Mouse (Mus musculus) midbrain, postnatal 0 days (tissue): ENCODE data around the gene Bicd1. TPM values are rescaled to one million over a fixed set of nuclear protein-coding genes. Genes with fewer than 3 reads are reported as not detected.

Experiments
- ATAC-seq: fragments of 200-750 bp; cut with Nextera tagmentation; 2 replicates; pipeline ENCODE4 v1.8.0; 2017; ENCODE audit warnings: moderate number of reproducible peaks, mild to moderate bottlenecking, moderate TSS enrichment, moderate library complexity; ENCODE audit not compliant: low FRiP score
- DNase-seq: peaks from one replicate; pipeline ENCODE4 v3.0.0-alpha.2; 2015; ENCODE audit warnings: low spot score
- H3K27ac ChIP-seq: fragments of 300-500 bp; sonication (generic); 2 replicates; pipeline ENCODE4 v1.5.1; 2014; ENCODE audit warnings: low read depth, mild to moderate bottlenecking, low read length, mixed read lengths
- H3K27me3 ChIP-seq: fragments of 300-500 bp; sonication (generic); 2 replicates; pipeline ENCODE4 v1.6.1; 2014; ENCODE audit warnings: low read length, control low read depth, mixed read lengths; ENCODE audit not compliant: insufficient read depth
- H3K36me3 ChIP-seq: fragments of 300-500 bp; sonication (generic); 2 replicates; pipeline ENCODE4 v1.6.1; 2014; ENCODE audit warnings: low read length, control low read depth, mixed read lengths; ENCODE audit not compliant: insufficient read depth
- H3K4me1 ChIP-seq: fragments of 300-500 bp; sonication (generic); 2 replicates; pipeline ENCODE4 v1.6.1; 2014; ENCODE audit warnings: mild to moderate bottlenecking, control low read depth, antibody characterized with exemption, low read length, mixed read lengths; ENCODE audit not compliant: insufficient read depth
- H3K4me2 ChIP-seq: fragments of 300-500 bp; sonication (generic); 2 replicates; pipeline ENCODE4 v1.6.1; 2014; ENCODE audit warnings: low read depth, mild to moderate bottlenecking, low read length, mixed read lengths; ENCODE audit not compliant: poor library complexity, severe bottlenecking
- H3K4me3 ChIP-seq: fragments of 300-500 bp; sonication (generic); 2 replicates; pipeline ENCODE4 v1.5.1; 2014; ENCODE audit warnings: low read depth, mild to moderate bottlenecking, low read length, moderate library complexity
- H3K9ac ChIP-seq: fragments of 300-500 bp; sonication (generic); replicated peaks from 2 replicates; pipeline ENCODE4 v1.6.1; 2014; ENCODE audit warnings: mild to moderate bottlenecking, low read length, moderate library complexity, mixed read lengths; ENCODE audit not compliant: poor library complexity, severe bottlenecking
- H3K9me3 ChIP-seq: fragments of 300-500 bp; sonication (generic); 2 replicates; pipeline ENCODE4 v1.6.1; 2016; ENCODE audit warnings: low read length, control low read depth
- CTCF ChIP-seq: IDR thresholded peaks from 2 replicates; pipeline ENCODE4 v1.5.1; 2016; ENCODE audit warnings: antibody characterized with exemption, mild to moderate bottlenecking
- WGBS: fragments of 180-500 bp; shearing (Covaris S2); extraction: QIAGEN DNeasy Blood & Tissue Kit; methylation state at CpG from one replicate; pipeline ENCODE4 v1.1.7; 2014; 5-methylcytosine and 5-hydroxymethylcytosine counted together
- polyA plus RNA-seq: library from polyadenylated mRNA; unstranded; fragments of >200 nt; fragmentation: Nextera tagmentation; extraction: Ambion mirVana; gene quantifications from 2 replicates; pipeline ENCODE4 v1.2.1, GENCODE M21; 2015
- total RNA-seq: library from RNA; depleted of rRNA; stranded (reverse); fragments of >200 nt; gene quantifications from 2 replicates; pipeline ENCODE4 v1.2.3, GENCODE M21; 2014

Gene Bicd1
- total and polyA plus RNA-seq, 2 experiments from 2014 or later: 40.4 to 41.5 TPM

DNA sequence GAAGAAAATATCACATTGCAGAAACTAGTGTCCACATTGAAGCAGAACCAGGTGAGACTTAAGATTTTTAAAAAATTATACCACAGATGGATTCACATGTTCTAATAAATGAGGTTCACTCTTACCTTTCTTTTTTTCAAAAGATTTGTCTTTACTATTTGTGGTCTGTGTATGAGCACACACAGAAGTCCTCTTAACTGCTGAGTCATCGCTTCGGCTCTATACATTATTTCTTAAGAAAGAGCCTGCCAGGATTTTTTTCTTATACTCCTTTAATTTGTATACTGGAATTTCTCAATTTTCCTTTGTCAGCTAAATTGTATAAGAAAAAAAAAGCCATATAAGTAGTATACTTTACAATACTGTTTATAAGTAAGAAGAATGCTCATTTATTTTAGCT, 86.0 kb downstream of the Bicd1 start:
- no peaks in the 10 kb centered on the region for H3K27me3 ChIP-seq
- 98% methylated on average over 2 of the region's 2 CpGs for WGBS
- no peaks in the 10 kb centered on the region for H3K4me1 ChIP-seq
- H3K9ac ChIP-seq: no peak overlapping the region
- ATAC-seq: no peak
- TF ChIP-seq CTCF: no peak
- H3K27ac ChIP-seq: no peak overlapping the region
- no peak overlapping the region for H3K4me3 ChIP-seq
- H3K36me3 ChIP-seq: peaks cover 8% of the 10 kb centered on the region; the same call in 1 of the 2 replicates
- H3K4me2 ChIP-seq: no peak overlapping the region
- H3K9me3 ChIP-seq: no peaks in the 10 kb centered on the region
- DNase-seq: no peak

DNA sequence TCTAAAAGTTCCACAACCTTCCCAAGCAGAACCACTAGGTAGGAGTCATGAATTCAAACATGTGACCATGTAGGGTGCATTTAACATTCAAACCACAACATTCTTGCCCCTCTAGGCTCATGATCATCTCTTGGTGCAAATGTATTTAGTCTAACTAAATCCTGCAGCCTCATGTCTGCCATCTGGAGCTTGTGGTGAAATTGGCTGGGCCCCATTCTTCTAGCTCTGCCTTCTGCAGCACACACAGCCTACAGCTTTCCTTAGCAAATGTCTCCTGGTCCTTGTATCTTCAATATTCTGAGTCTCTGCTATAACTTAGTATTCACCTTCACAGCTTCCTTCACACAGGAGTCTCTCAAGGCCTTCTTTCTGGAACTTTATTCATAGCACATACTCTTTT, 87.2 kb downstream of the Bicd1 start:
- no peaks in the 10 kb centered on the region for H3K4me1 ChIP-seq
- H3K27ac ChIP-seq: no peak overlapping the region
- peaks cover 8% of the 10 kb centered on the region; the same call in 1 of the 2 replicates for H3K36me3 ChIP-seq
- no peak for ATAC-seq
- H3K4me3 ChIP-seq: no peak overlapping the region
- no peak for DNase-seq
- no peaks in the 10 kb centered on the region for H3K27me3 ChIP-seq
- no peak for TF ChIP-seq CTCF
- H3K4me2 ChIP-seq: no peak overlapping the region
- H3K9me3 ChIP-seq: no peaks in the 10 kb centered on the region
- no peak overlapping the region for H3K9ac ChIP-seq

DNA sequence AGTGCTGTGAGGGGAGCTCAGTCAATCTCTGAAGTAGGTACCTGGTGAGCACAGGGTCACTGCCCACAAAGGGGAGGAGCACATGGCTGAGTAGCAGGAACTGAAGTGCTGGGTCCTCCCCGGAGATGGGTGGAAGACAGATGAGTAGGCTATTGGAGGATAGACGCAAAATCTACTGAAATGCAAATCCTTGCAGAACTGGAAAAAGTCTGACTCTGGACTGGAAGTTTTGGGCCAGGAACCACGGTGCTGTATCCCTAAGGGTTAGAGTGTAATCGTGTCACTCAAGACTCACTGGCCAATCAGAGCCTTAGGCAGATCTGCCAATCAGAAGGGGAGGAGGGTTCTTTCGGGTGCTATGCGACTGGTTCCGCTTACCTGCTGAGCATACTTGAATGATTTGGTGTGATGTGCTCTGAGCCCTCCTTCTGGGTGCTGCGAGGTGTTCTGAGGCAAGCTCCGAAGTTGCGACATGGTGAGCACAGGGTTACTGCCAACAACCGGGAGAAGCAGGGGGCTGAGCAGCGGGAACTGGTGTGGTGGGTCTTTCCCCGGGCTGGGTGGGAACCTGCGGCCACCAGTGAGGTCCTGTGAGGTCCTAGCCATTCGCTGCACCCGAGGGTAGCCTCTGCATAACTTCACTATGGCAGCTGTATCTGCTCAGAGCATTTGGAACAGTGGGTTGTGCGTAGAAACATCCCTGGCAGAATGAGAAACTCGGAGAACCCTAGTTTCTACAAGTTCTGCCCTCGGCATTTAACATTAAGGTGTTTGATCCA, 157.2 kb downstream of the Bicd1 start:
- H3K4me1 ChIP-seq: no peaks in the 10 kb centered on the region
- H3K27me3 ChIP-seq: no peaks in the 10 kb centered on the region
- H3K4me3 ChIP-seq: peak overlapping the region; percentile 47
- H3K4me2 ChIP-seq: peak overlapping the region; percentile 70
- peak; percentile 83 for DNase-seq
- no peak overlapping the region for H3K27ac ChIP-seq
- no peaks in the 10 kb centered on the region for H3K36me3 ChIP-seq
- ATAC-seq: peak; percentile 98
- TF ChIP-seq CTCF: no peak
- WGBS: 4% methylated on average over 19 of the region's 19 CpGs
- H3K9ac ChIP-seq: peak overlapping the region; percentile 33
- H3K9me3 ChIP-seq: no peaks in the 10 kb centered on the region

- no peak overlapping the region for H3K4me2 ChIP-seq
- H3K36me3 ChIP-seq: no peaks in the 10 kb centered on the region
- no peak overlapping the region for H3K9ac ChIP-seq
- WGBS: 94% methylated on average over 1 of the region's 1 CpGs
- no peaks in the 10 kb centered on the region for H3K27me3 ChIP-seq
- no peak overlapping the region for H3K4me3 ChIP-seq
- ATAC-seq (no peak), DNase-seq (no peak)
- no peak overlapping the region for H3K27ac ChIP-seq
- H3K9me3 ChIP-seq: no peaks in the 10 kb centered on the region
- no peak for TF ChIP-seq CTCF
- no peaks in the 10 kb centered on the region for H3K4me1 ChIP-seq
Measured at GRCm38 (mm10) chr6:149567219-149567618, 158.5 kb downstream of the Bicd1 start.

DNA sequence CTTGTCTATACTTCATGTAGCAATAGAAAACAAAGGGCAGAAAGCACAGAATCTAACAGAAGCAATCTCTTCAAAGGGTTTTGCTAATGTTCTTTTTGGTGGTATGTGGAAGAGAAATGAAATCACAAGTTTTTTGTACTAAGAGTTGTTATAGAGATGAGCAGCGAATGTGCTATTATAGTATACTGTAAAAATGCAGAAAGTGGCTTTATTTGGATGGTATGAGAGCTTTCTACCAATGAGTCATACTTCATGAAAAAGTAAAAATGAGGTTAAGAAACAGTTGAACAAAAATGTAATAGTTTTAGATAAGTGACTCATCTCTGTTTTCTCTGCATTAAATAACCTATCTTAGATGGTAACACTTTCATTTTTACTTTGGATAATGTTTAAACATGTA, 165.6 kb downstream of the Bicd1 start:
- ATAC-seq (no peak), DNase-seq (no peak)
- H3K4me3 ChIP-seq: no peak overlapping the region
- no peaks in the 10 kb centered on the region for H3K9me3 ChIP-seq
- no peaks in the 10 kb centered on the region for H3K36me3 ChIP-seq
- no peak overlapping the region for H3K4me2 ChIP-seq
- TF ChIP-seq CTCF: no peak
- H3K27ac ChIP-seq: no peak overlapping the region
- no peak overlapping the region for H3K9ac ChIP-seq
- WGBS: 86% methylated on average over 1 of the region's 1 CpGs
- H3K27me3 ChIP-seq: no peaks in the 10 kb centered on the region
- H3K4me1 ChIP-seq: no peaks in the 10 kb centered on the region

DNA sequence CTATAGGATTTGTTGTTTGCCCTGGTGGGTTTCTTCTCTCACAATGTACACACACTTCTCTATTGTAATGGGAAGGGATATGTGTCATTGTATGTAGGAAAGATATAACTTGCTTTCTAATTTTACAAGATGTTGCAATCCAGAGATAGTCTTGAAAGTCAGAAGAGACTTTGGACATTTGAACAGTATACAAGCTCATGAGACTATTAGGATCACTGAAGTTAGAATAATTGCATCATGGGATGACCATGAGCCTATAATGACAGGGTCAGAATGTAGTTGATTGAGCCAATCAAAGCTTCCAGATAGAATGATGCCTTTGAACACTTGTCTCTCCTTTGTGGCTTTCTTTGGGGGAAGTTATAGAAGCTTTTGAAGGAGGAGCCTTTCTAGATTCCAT, 171.4 kb downstream of the Bicd1 start:
- DNase-seq (no peak), ATAC-seq (no peak)
- Histone ChIP-seq H3K9me3 (no peaks in the 10 kb centered on the region), H3K4me3 (no peak overlapping the region), H3K4me1 (no peaks in the 10 kb centered on the region), H3K9ac (no peak overlapping the region), H3K4me2 (no peak overlapping the region), H3K36me3 (no peaks in the 10 kb centered on the region), H3K27ac (no peak overlapping the region), H3K27me3 (no peaks in the 10 kb centered on the region)
- TF ChIP-seq CTCF: no peak
